Mouse (Mus musculus): ENCODE data around the gene Stk40. TPM values are rescaled to one million over a fixed set of nuclear protein-coding genes. Genes with fewer than 3 reads are reported as not detected.

Stk40 gene
- polyA plus RNA-seq, 1 experiment from 2014 or later, result 47.2 TPM

- WGBS, result 87% methylated on average over 8 of the region's 8 CpGs
- Histone ChIP-seq H3K36me3 (peaks cover 33% of the 10 kb centered on the region), H3K4me1 (replicated peaks) (peaks cover 26% of the 10 kb centered on the region), H3K27ac (no peak overlapping the region), H3K27me3 (ENCODE audit: insufficient read depth, poor library complexity, severe bottlenecking) (no peaks in the 10 kb centered on the region), H3K9me3 (peaks cover 10% of the 10 kb centered on the region; the same call in 1 of the 2 replicates), H3K4me3 (no peak overlapping the region)
- no peak for DNase-seq (ENCODE audit: low spot score)
Measured at GRCm38 (mm10) chr4:126117116-126117515, 13.4 kb downstream of the Stk40 start.

- H3K27me3 ChIP-seq (ENCODE audit: insufficient read depth, poor library complexity, severe bottlenecking), result no peaks in the 10 kb centered on the region
- no peak for DNase-seq (ENCODE audit: low spot score)
- 92% methylated on average over 4 of the region's 4 CpGs for whole genome bisulfite sequencing
- no peak overlapping the region for H3K27ac ChIP-seq
- peaks cover 10% of the 10 kb centered on the region; the same call in 1 of the 2 replicates for H3K9me3 ChIP-seq
- peaks cover 40% of the 10 kb centered on the region for H3K36me3 ChIP-seq
- H3K4me1 ChIP-seq (replicated peaks), result peaks cover 18% of the 10 kb centered on the region
- H3K4me3 ChIP-seq, result no peak overlapping the region
Measured at GRCm38 (mm10) chr4:126118651-126119050, 14.9 kb downstream of the Stk40 start.

GRCm38 (mm10) chr4:126119051-126119450, 15.3 kb downstream of the Stk40 start:
- peaks cover 44% of the 10 kb centered on the region for H3K36me3 ChIP-seq
- no peaks in the 10 kb centered on the region for H3K27me3 ChIP-seq (ENCODE audit: insufficient read depth, poor library complexity, severe bottlenecking)
- 84% methylated on average over 1 of the region's 1 CpGs for WGBS
- no peak overlapping the region for H3K27ac ChIP-seq
- peaks cover 14% of the 10 kb centered on the region for H3K4me1 ChIP-seq (replicated peaks)
- DNase-seq (ENCODE audit: low spot score), result no peak
- H3K9me3 ChIP-seq, result peaks cover 10% of the 10 kb centered on the region; the same call in 1 of the 2 replicates
- H3K4me3 ChIP-seq, result no peak overlapping the region

- Histone ChIP-seq H3K9me3 (peaks cover 10% of the 10 kb centered on the region; the same call in 1 of the 2 replicates), H3K4me1 (replicated peaks) (peaks cover 10% of the 10 kb centered on the region), H3K27ac (no peak overlapping the region), H3K27me3 (ENCODE audit: insufficient read depth, poor library complexity, severe bottlenecking) (no peaks in the 10 kb centered on the region), H3K36me3 (peaks cover 54% of the 10 kb centered on the region), H3K4me3 (no peak overlapping the region)
- no peak for DNase-seq (ENCODE audit: low spot score)
- WGBS, result 92% methylated on average over 5 of the region's 5 CpGs
Measured at GRCm38 (mm10) chr4:126120052-126120451, 16.3 kb downstream of the Stk40 start.

- H3K4me1 ChIP-seq (replicated peaks), result peaks cover 6% of the 10 kb centered on the region
- no peaks in the 10 kb centered on the region for H3K27me3 ChIP-seq (ENCODE audit: insufficient read depth, poor library complexity, severe bottlenecking)
- H3K9me3 ChIP-seq, result peaks cover 10% of the 10 kb centered on the region; the same call in 1 of the 2 replicates
- H3K36me3 ChIP-seq, result peaks cover 59% of the 10 kb centered on the region
- H3K27ac ChIP-seq, result no peak overlapping the region
- 97% methylated on average over 2 of the region's 2 CpGs for WGBS
- no peak for DNase-seq (ENCODE audit: low spot score)
- no peak overlapping the region for H3K4me3 ChIP-seq
Measured at GRCm38 (mm10) chr4:126120506-126120905, 16.7 kb downstream of the Stk40 start.

GRCm38 (mm10) chr4:126123309-126124040, 19.7 kb downstream of the Stk40 start:
- Histone ChIP-seq H3K27me3 (ENCODE audit: insufficient read depth, poor library complexity, severe bottlenecking) (no peaks in the 10 kb centered on the region), H3K4me1 (replicated peaks) (no peaks in the 10 kb centered on the region), H3K9me3 (peaks cover 10% of the 10 kb centered on the region; the same call in 1 of the 2 replicates), H3K27ac (no peak overlapping the region), H3K36me3 (peaks cover 84% of the 10 kb centered on the region), H3K4me3 (no peak overlapping the region)
- WGBS, result 91% methylated on average over 10 of the region's 10 CpGs
- DNase-seq (ENCODE audit: low spot score), result no peak

GRCm38 (mm10) chr4:126130502-126130901, 26.7 kb downstream of the Stk40 start:
- peak; percentile 28 for DNase-seq (ENCODE audit: low spot score)
- Histone ChIP-seq H3K4me1 (replicated peaks) (peaks cover 39% of the 10 kb centered on the region), H3K36me3 (peaks cover 94% of the 10 kb centered on the region), H3K4me3 (no peak overlapping the region), H3K27me3 (ENCODE audit: insufficient read depth, poor library complexity, severe bottlenecking) (no peaks in the 10 kb centered on the region), H3K27ac (peak overlapping the region; percentile 50; the same call in 1 of the 2 replicates), H3K9me3 (no peaks in the 10 kb centered on the region)
- 66% methylated on average over 11 of the region's 11 CpGs for WGBS

GRCm38 (mm10) chr4:126131290-126132121, 27.7 kb downstream of the Stk40 start:
- peaks cover 39% of the 10 kb centered on the region for H3K4me1 ChIP-seq (replicated peaks)
- no peak overlapping the region for H3K4me3 ChIP-seq
- 65% methylated on average over 10 of the region's 10 CpGs for WGBS
- peak overlapping the region; percentile 68 for H3K27ac ChIP-seq
- no peaks in the 10 kb centered on the region for H3K27me3 ChIP-seq (ENCODE audit: insufficient read depth, poor library complexity, severe bottlenecking)
- H3K36me3 ChIP-seq, result peaks cover 94% of the 10 kb centered on the region
- no peaks in the 10 kb centered on the region for H3K9me3 ChIP-seq
- DNase-seq (ENCODE audit: low spot score), result peak; percentile 40

- Histone ChIP-seq H3K4me1 (replicated peaks) (peaks cover 39% of the 10 kb centered on the region), H3K27ac (peak overlapping the region; percentile 68), H3K36me3 (peaks cover 92% of the 10 kb centered on the region), H3K4me3 (no peak overlapping the region), H3K27me3 (ENCODE audit: insufficient read depth, poor library complexity, severe bottlenecking) (no peaks in the 10 kb centered on the region), H3K9me3 (no peaks in the 10 kb centered on the region)
- WGBS, result 76% methylated on average over 6 of the region's 6 CpGs
- no peak for DNase-seq (ENCODE audit: low spot score)
Measured at GRCm38 (mm10) chr4:126132636-126133264, 29.0 kb downstream of the Stk40 start.

GRCm38 (mm10) chr4:126134236-126134635, 30.5 kb downstream of the Stk40 start:
- no peak for DNase-seq (ENCODE audit: low spot score)
- Histone ChIP-seq H3K36me3 (peaks cover 92% of the 10 kb centered on the region), H3K4me1 (replicated peaks) (peaks cover 39% of the 10 kb centered on the region), H3K27me3 (ENCODE audit: insufficient read depth, poor library complexity, severe bottlenecking) (no peaks in the 10 kb centered on the region), H3K9me3 (no peaks in the 10 kb centered on the region), H3K27ac (no peak overlapping the region), H3K4me3 (no peak overlapping the region)
- 94% methylated on average over 4 of the region's 4 CpGs for WGBS

GRCm38 (mm10) chr4:126134639-126135038, 30.9 kb downstream of the Stk40 start:
- DNase-seq (ENCODE audit: low spot score), result no peak
- Histone ChIP-seq H3K4me1 (replicated peaks) (peaks cover 39% of the 10 kb centered on the region), H3K27me3 (ENCODE audit: insufficient read depth, poor library complexity, severe bottlenecking) (no peaks in the 10 kb centered on the region), H3K36me3 (peaks cover 92% of the 10 kb centered on the region), H3K9me3 (no peaks in the 10 kb centered on the region), H3K27ac (no peak overlapping the region), H3K4me3 (no peak overlapping the region)
- 88% methylated on average over 4 of the region's 4 CpGs for WGBS

- Histone ChIP-seq H3K27ac (no peak overlapping the region), H3K4me1 (replicated peaks) (peaks cover 15% of the 10 kb centered on the region), H3K27me3 (ENCODE audit: insufficient read depth, poor library complexity, severe bottlenecking) (no peaks in the 10 kb centered on the region), H3K9me3 (no peaks in the 10 kb centered on the region), H3K4me3 (no peak overlapping the region), H3K36me3 (peaks cover 70% of the 10 kb centered on the region)
- no peak for DNase-seq (ENCODE audit: low spot score)
- WGBS, result 79% methylated on average over 4 of the region's 4 CpGs
Measured at GRCm38 (mm10) chr4:126137773-126138172, 34.0 kb downstream of the Stk40 start.

All from hindbrain, embryonic 10.5 days (tissue).